Mouse (Mus musculus): ENCODE data around the gene Prrx1. TPM values are rescaled to one million over a fixed set of nuclear protein-coding genes. Genes with fewer than 3 reads are reported as not detected.

The Prrx1 gene
- polyA plus RNA-seq (2012; fragmentation: generic; extraction: Trizol) = 10 to 100 TPM; 16.4 to 84.9 TPM

DNA sequence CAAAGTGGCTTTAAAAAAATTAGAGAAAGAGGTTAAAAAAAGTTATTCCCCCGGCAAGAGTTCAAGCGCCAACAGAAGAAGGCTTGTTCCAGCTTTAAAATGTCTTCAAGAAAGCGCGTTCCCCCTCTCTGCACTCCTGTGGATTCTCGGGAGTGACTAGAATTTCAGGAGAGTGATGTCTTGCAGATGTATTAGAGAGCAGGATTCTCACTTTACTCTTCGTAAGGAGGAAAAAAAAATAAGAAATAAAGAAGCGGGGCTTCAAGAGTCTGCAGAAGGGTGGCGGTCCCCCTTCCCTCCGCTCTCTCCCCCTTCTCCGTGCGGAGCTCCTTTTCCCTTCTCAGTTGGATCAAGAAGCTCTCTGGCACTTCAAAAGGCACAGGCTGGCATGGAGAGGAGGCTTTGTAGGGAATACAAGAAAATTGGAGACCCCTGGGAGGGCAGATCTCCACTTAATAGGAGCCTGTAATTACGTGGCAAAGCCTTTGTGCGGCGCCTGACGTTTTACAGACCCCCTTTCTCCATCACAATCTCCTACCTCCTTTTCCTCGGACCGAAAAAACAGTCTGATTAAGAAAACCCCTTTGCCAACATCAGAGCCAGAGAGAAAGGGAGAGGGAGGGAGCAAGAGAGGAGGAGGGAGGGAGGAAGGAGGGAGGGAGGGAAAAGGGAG, at the start of gene Prrx1:
Gene Prrx1 (minus strand): TSS at position 610 of the 673 bp plus-strand sequence.

Other genes with a start within 250 kb of the Prrx1 start
- gene Mroh9, start 228.0 kb downstream of the Prrx1 start, polyA plus RNA-seq (2012; fragmentation: generic; extraction: Trizol) = under 1 TPM in 1 of 2 experiments, not detected in 1; 0.02 TPM
- gene Gorab, start 90.0 kb upstream of the Prrx1 start, polyA plus RNA-seq (2012; fragmentation: generic; extraction: Trizol) = 10 to 100 TPM in 1 of 2 experiments, 1 to 10 TPM in 1; 1.1 to 10.9 TPM